Mouse (Mus musculus) T-cell, adult 66 days (primary cell): Measurements from ENCODE around the gene Kif26b. TPM values are rescaled to one million over a fixed set of nuclear protein-coding genes. Genes with fewer than 3 reads are reported as not detected.

ENCODE experiments used
- total RNA-seq, 2 experiments: library from RNA; stranded (reverse); gene quantifications; 3 replicates in 1 of 2; 4 replicates in 1 of 2; pipeline ENCODE4 v1.2.4; 2023

Gene Kif26b
- total RNA-seq = under 1 TPM; 0.12 to 0.23 TPM

GRCm38 (mm10) chr1:178528431-178529351 is at the start of gene Kif26b:
Gene Kif26b, plus strand, starts transcription at chr1:178529125.

Other genes with a start within 250 kb of the Kif26b start
- gene Cox20, start 210.0 kb upstream of the Kif26b start, total RNA-seq = 10 to 100 TPM; 53.8 to 55.0 TPM
- gene Hnrnpu, start 191.3 kb upstream of the Kif26b start, total RNA-seq = 100 to 1,000 TPM; 610 to 624 TPM
- 1 to 10 TPM; 3.0 to 5.2 TPM for gene Efcab2, start 123.0 kb upstream of the Kif26b start, total RNA-seq